Mouse (Mus musculus) kidney, adult 9 months (tissue): ENCODE results near the gene Gm3435.
"Not testable (repeated sequence)": the region's sequence is repeated elsewhere in the genome, so short reads cannot be mapped to it uniquely, and the experiment has no call there.

ENCODE experiments used
- DNase-seq: peaks from one replicate; pipeline ENCODE4 v3.0.0; 2022

The Gm3435 gene

GRCm38 (mm10) chr17:15041175-15041729, 31.3 kb downstream of the Gm3435 start, which contains the start of the genes Ermard, Tcte3 and Gm3448:
Ermard (plus strand) TSS chr17:15041208.
Tcte3 (minus strand) TSS chr17:15041488.
Gm3448 (minus strand) TSS chr17:15041537.
- peak; percentile 31 for DNase-seq

- not testable (repeated sequence) for DNase-seq
Measured at GRCm38 (mm10) chr17:15050338-15050737, 40.4 kb downstream of the Gm3435 start.

DNA sequence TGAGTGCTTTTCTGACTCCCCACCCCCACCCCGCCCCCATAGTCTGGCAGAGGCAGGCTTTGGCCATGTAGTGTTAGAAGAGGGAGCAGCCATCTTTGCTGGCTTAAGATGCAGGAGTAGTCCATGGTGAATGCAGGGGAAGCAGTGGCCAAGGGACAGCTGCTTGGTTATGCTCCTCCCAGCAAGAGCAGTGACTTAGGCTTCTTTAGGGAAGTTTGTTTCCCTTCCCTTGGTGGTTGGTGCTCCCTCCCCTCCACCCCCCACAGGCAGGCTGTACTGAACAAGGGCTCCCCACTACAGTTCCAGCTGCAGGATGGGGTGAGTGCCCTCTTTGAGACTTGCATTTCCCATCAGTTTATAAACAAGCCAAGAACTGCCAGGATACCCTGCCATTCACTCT, 42.8 kb downstream of the Gm3435 start:
- DNase-seq = not testable (repeated sequence)

- not testable (repeated sequence) for DNase-seq
Measured at GRCm38 (mm10) chr17:15053183-15053828, 43.3 kb downstream of the Gm3435 start.

- DNase-seq = not testable (repeated sequence)
Measured at GRCm38 (mm10) chr17:15053829-15054200, 43.8 kb downstream of the Gm3435 start.

DNA sequence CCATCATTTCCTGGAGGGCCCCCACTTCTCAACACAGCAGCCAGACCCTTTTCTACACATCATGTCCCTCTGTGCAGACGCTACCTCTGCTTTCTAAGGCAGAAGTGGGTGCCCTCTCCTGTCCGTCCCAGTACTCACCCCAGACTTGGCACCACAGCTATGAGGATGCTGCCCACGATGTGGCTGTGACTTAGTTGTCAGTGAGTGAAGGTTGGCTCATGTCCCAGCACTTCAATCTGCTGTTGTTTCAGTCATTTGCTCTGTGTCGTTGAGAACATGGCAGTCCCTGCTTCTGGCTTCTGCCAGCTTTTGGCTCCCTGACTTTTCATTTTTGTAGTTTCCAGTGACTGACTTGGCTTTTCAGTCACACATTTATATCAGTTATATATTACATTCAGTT, 45.9 kb downstream of the Gm3435 start:
- DNase-seq = no peak

DNA sequence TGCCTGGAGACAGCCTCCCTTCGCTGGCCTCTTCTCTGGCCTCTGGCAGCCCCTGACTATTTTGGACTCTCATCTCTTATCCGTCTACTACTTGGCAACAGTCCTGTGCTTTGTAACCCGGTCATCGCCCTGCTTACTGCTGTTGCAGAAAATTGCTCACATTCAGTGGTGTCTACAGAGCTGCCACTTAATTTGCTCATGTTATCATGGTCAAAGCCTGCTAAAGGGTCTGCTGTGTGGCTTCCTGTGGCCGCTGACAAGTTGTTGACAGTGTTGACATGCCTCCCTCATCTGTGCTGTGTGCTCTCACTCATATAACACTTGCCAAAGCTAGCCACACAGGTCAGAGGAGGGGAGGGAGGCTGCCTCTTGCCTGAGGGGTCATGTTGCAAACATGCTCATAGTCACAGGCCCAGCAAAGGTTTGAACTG, 48.2 kb downstream of the Gm3435 start:
- DNase-seq = no peak

GRCm38 (mm10) chr17:15059646-15060045, 49.7 kb downstream of the Gm3435 start:
- DNase-seq = no peak

- DNase-seq = no peak
Measured at GRCm38 (mm10) chr17:15060356-15060755, 50.4 kb downstream of the Gm3435 start.

GRCm38 (mm10) chr17:15065391-15066024, 55.5 kb downstream of the Gm3435 start:
- DNase-seq = peak; percentile 71

DNA sequence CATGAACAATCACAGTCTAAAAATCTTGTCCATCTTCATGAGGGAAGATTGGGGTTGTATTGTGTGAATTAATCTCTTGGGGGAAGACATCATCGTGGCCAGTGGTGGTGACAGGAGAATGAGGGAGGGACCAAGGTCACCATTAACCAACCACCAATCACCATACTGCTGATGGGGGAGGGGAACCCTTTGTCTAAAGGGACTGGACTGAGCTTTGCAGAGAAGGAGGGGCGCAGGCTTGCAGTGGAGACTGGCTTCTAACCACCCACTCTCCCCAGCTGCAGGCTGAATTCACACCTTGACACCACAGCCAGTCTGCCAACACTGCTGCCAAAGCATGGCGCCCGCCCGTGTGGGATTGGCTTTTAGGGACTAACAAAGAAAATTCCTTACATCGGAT, 56.1 kb downstream of the Gm3435 start:
- no peak for DNase-seq

- DNase-seq = peak; percentile 46
Measured at GRCm38 (mm10) chr17:15066911-15067310, 56.9 kb downstream of the Gm3435 start.

DNA sequence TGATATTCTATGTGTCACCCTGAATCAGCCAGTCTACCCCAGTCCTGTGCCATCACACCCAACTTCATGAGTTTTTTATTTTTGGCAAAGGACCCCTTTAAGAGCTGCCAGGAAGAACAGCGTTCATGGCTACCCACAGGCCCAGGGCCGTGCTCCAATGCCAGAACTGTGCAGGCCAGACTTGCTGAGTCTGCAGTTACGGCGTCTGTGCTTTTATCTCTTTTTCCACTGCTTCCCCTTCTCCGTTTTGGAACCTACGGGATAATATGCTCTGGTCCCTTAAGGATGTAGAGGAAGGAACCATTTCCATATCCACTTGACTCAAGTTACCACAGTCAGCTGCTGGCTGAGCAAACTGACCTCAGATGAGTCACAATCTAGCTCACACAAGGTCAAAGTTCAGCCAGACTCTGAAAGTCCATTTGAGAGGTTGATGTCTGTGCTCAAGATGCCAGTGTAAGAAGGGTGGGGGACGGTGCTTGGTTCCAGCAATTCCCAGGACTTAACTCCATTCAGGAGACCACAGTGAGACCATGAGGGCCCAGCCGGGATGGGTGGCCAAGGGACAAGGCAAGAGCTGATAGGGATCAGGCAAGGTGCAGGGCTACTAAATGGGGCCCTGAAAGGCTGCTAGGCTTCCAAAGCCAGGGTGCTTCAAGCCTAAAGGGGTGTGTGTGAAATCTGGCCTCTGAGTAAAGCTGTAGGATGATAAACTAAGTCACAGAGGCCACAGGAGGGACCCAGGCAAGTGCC, 58.2 kb downstream of the Gm3435 start:
- peak; percentile 72 for DNase-seq

GRCm38 (mm10) chr17:15069124-15069523, 59.1 kb downstream of the Gm3435 start:
- peak; percentile 34 for DNase-seq
